Mouse (Mus musculus): ENCODE measurements around the gene Aqr. TPM values are rescaled to one million over a fixed set of nuclear protein-coding genes. Genes with fewer than 3 reads are reported as not detected.

The Aqr gene
- total RNA-seq, 2 experiments from 2014 or later, result 28.6 to 29.5 TPM

GRCm38 (mm10) chr2:114167837-114168236, 19.0 kb downstream of the Aqr start:
- no peak for TF ChIP-seq CTCF (conservative IDR thresholded peaks at IDR 0.05)
- no peak overlapping the region for H3K4me3 ChIP-seq
- DNase-seq (ENCODE audit: low spot score in 2 of 2), result no peak
- peak overlapping the region; percentile 16; the same call in 1 of the 2 replicates for H3K27ac ChIP-seq

GRCm38 (mm10) chr2:114161978-114162377, 24.8 kb downstream of the Aqr start:
- no peak overlapping the region for H3K4me3 ChIP-seq
- no peak overlapping the region for H3K27ac ChIP-seq
- no peak for TF ChIP-seq CTCF (conservative IDR thresholded peaks at IDR 0.05)
- DNase-seq (ENCODE audit: low spot score in 2 of 2), result no peak

- H3K4me3 ChIP-seq, result no peak overlapping the region
- DNase-seq (ENCODE audit: low spot score in 2 of 2), result no peak
- H3K27ac ChIP-seq, result no peak overlapping the region
- no peak for TF ChIP-seq CTCF (conservative IDR thresholded peaks at IDR 0.05)
Observed at GRCm38 (mm10) chr2:114157345-114157744, 29.5 kb downstream of the Aqr start.

GRCm38 (mm10) chr2:114156639-114157038, 30.2 kb downstream of the Aqr start:
- Histone ChIP-seq H3K27ac (no peak overlapping the region), H3K4me3 (no peak overlapping the region)
- no peak for TF ChIP-seq CTCF (conservative IDR thresholded peaks at IDR 0.05)
- no peak for DNase-seq (ENCODE audit: low spot score in 2 of 2)

- no peak for TF ChIP-seq CTCF (conservative IDR thresholded peaks at IDR 0.05)
- DNase-seq (ENCODE audit: low spot score in 2 of 2), result no peak
- Histone ChIP-seq H3K27ac (no peak overlapping the region), H3K4me3 (no peak overlapping the region)
Observed at GRCm38 (mm10) chr2:114153247-114153646, 33.6 kb downstream of the Aqr start.

- TF ChIP-seq CTCF (conservative IDR thresholded peaks at IDR 0.05), result no peak
Observed at GRCm38 (mm10) chr2:114146864-114147458, 39.9 kb downstream of the Aqr start.

GRCm38 (mm10) chr2:114145315-114145801, 41.5 kb downstream of the Aqr start:
- peak; percentile 91 for TF ChIP-seq CTCF (conservative IDR thresholded peaks at IDR 0.05)
- Histone ChIP-seq H3K27ac (no peak overlapping the region), H3K4me3 (no peak overlapping the region)
- peak; percentile 15 to 53 for DNase-seq (ENCODE audit: low spot score in 2 of 2)

More at GRCm38 (mm10) chr2:114146864-114147458, 39.9 kb downstream of the Aqr start:
- Histone ChIP-seq H3K27ac (no peak overlapping the region), H3K4me3 (no peak overlapping the region)
- no peak for DNase-seq (ENCODE audit: low spot score in 2 of 2)

GRCm38 (mm10) chr2:114144915-114145314, 41.9 kb downstream of the Aqr start:
- Histone ChIP-seq H3K4me3 (no peak overlapping the region), H3K27ac (no peak overlapping the region)
- no peak for DNase-seq (ENCODE audit: low spot score in 2 of 2)
- TF ChIP-seq CTCF (conservative IDR thresholded peaks at IDR 0.05), result no peak

GRCm38 (mm10) chr2:114143842-114144241, 43.0 kb downstream of the Aqr start:
- DNase-seq (ENCODE audit: low spot score in 2 of 2), result no peak
- Histone ChIP-seq H3K4me3 (no peak overlapping the region), H3K27ac (no peak overlapping the region)
- no peak for TF ChIP-seq CTCF (conservative IDR thresholded peaks at IDR 0.05)

GRCm38 (mm10) chr2:114136755-114137154, 50.1 kb downstream of the Aqr start:
- no peak overlapping the region for H3K27ac ChIP-seq
- TF ChIP-seq CTCF (conservative IDR thresholded peaks at IDR 0.05), result no peak
- DNase-seq (ENCODE audit: low spot score in 2 of 2), result no peak
- no peak overlapping the region for H3K4me3 ChIP-seq

GRCm38 (mm10) chr2:114135777-114136176, 51.0 kb downstream of the Aqr start:
- no peak for TF ChIP-seq CTCF (conservative IDR thresholded peaks at IDR 0.05)
- no peak for DNase-seq (ENCODE audit: low spot score in 2 of 2)
- H3K27ac ChIP-seq, result no peak overlapping the region
- H3K4me3 ChIP-seq, result no peak overlapping the region

GRCm38 (mm10) chr2:114133355-114133754, 53.5 kb downstream of the Aqr start:
- Histone ChIP-seq H3K27ac (no peak overlapping the region), H3K4me3 (no peak overlapping the region)
- TF ChIP-seq CTCF (conservative IDR thresholded peaks at IDR 0.05), result no peak
- DNase-seq (ENCODE audit: low spot score in 2 of 2), result no peak

GRCm38 (mm10) chr2:114130657-114131056, 56.2 kb downstream of the Aqr start:
- TF ChIP-seq CTCF (conservative IDR thresholded peaks at IDR 0.05), result no peak
- H3K27ac ChIP-seq, result no peak overlapping the region
- DNase-seq (ENCODE audit: low spot score in 2 of 2), result no peak
- H3K4me3 ChIP-seq, result no peak overlapping the region

GRCm38 (mm10) chr2:114123304-114123703, 63.5 kb downstream of the Aqr start:
- TF ChIP-seq CTCF (conservative IDR thresholded peaks at IDR 0.05), result no peak
- no peak overlapping the region for H3K4me3 ChIP-seq
- no peak for DNase-seq (ENCODE audit: low spot score in 2 of 2)
- H3K27ac ChIP-seq, result no peak overlapping the region

Data from layer of hippocampus, adult 2 months (tissue).